Mouse (Mus musculus) fat pad, adult 2 months (tissue): ENCODE results near the gene Trpm3.
"Not testable (repeated sequence)": the region's sequence is repeated elsewhere in the genome, so short reads cannot be mapped to it uniquely, and the experiment has no call there.

Experiments used
- DNase-seq: peaks from one replicate; pipeline ENCODE4 v3.0.0-alpha.2; 2011; ENCODE audit warnings: low read depth, low spot score; ENCODE audit errors: extremely low read depth

Trpm3 gene

GRCm38 (mm10) chr19:23023316-23023960 is 884.6 kb downstream of the Trpm3 start:
- DNase-seq = no peak

DNA sequence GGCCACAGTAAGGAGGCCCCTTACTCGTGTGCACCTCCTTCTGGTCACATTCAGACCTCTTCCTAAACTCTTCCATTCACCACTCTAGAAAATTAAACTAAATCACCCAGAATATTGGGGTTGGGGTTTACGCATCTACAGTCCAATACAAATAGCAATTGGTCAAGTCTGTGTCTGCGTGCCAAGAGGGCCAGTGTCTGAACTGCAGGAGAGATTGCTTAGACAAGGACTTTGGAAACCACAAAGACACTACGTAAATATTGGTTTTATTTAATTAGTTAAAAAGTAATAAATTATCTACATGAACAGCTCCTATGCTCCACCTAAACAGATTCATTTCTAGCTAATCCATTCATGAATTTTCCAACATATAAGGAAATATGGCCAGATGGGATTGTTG is 886.0 kb downstream of the Trpm3 start:
- no peak for DNase-seq

GRCm38 (mm10) chr19:23026427-23026826 is 887.6 kb downstream of the Trpm3 start:
- no peak for DNase-seq

- peak; percentile 36 for DNase-seq
These were observed 889.4 kb downstream of the Trpm3 start for GRCm38 (mm10) chr19:23028283-23028682.

DNA sequence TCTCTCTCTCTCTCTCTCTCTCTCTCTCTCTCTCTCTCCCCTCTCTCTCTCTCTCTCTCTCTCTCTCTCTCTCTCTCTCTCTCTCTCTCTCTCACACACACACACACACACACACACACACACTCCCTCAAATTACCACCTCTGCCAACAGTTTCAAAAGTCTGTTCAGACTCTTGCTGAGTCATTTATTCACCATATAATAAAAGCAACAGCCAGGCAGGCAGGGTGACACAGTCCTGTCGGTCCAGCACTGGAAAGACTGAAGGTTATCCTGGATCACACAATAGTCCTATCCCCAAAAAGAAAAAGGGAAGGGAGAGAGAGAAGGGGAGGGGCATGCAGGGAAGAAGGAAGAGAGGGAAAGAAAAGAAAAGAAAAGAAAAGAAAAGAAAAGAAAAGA is 894.5 kb downstream of the Trpm3 start:
- DNase-seq = not testable (repeated sequence)

- DNase-seq = no peak
These were observed 895.3 kb downstream of the Trpm3 start for GRCm38 (mm10) chr19:23034117-23034516.

GRCm38 (mm10) chr19:23034933-23035332 is 896.1 kb downstream of the Trpm3 start:
- DNase-seq = no peak

DNA sequence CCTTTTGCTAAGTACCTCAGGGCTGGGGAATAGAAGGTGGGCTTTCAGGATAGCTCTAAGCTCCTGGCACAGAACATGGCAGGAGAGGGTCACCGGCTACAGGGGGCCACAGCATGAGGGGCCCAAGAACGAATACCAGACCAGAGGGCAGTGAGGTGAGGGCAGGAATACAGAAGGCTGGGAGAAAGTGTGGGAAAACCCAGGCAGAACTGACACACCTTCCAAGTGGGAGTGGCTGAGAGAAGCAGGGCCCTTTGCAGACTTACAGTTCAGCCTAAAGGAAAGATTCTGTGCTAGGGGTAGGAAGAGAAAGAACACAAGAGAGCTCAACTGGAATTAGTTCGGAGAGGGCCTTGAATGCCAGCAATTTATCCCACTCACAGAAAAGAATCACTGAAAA is 896.9 kb downstream of the Trpm3 start:
- no peak for DNase-seq

DNA sequence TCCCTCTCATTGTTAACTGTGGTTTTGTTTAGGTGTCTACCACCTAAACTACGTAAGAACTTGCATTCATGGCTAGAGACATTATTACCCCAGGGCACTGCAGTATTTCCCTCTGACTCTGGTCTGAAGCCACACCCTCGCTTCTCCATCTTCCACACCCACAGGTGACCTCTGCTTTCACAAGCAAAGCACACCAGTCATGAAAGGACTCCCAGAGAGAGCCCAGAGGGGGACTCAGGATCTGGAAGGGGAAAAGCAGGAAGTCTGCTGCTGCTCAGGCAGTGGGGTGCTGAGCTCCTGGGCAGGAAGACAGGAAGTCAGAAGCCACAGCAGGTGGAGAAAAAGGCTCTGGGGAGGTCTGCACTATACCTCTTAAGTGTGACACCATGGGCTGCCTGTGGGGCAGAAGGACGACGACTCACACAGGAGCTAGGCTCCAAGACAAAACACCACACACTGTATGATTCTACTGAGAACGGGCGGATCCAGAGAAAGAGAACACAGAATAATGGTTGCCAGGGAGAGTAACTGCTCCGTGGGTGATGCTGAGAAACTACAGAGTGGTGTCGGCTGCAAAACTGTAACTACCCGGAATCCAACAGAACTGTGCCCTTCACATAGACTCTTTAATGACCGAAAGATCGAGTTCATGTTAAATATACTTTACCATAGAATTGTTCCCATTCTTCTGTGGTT is 898.1 kb downstream of the Trpm3 start:
- DNase-seq = no peak

DNA sequence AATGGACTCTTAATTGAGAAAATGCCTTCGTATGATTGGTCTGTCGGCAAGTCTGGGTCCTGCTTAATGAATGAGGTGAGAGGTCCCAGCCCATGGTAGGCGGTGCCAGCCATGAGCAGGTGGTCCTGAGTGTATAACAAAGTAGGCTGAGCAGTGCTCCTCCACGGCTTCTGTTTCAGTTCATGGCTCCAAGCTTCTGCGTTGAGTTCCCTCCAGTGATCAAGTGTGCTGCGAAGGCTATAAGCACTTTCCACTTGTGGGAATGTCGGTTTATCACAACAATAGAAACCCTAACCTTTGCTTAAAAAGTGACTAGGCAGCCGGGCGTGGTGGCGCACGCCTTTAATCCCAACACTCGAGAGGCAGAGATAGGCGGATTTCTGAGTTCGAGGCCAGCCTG is 898.7 kb downstream of the Trpm3 start:
- DNase-seq = no peak

- DNase-seq = no peak
These were observed 899.5 kb downstream of the Trpm3 start for GRCm38 (mm10) chr19:23038321-23038720.

DNA sequence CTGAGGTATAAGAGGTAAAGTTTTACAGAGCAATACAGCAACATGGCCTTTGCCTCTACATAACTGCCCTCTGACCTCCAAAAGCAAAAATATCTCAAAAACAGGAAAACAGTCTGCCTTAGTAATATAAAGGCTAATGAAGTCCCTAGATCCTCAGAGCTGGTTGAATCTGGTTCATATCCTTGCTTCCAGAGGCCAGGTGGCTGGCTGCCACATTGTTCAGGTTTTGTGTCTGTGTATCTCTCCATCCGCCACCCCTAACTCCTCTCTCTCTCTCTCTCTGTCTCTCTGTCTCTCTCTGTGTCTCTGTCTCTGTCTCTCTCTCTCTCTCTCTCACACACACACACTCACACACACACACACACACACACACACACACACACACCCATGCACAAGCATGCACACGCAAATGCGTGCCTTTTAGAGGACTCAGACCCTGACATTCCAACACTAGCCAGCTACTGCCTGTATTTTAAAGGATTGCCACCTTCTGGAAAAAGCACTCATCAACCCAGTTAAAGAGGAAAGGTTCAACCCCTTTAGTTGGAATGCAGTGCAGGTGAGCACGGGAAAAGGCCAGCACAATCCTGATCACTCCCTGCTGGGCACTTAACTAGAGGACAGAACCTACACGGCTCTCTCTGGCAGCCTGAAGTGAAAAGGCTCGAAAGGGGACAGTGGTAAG is 902.8 kb downstream of the Trpm3 start:
- DNase-seq = no peak

DNA sequence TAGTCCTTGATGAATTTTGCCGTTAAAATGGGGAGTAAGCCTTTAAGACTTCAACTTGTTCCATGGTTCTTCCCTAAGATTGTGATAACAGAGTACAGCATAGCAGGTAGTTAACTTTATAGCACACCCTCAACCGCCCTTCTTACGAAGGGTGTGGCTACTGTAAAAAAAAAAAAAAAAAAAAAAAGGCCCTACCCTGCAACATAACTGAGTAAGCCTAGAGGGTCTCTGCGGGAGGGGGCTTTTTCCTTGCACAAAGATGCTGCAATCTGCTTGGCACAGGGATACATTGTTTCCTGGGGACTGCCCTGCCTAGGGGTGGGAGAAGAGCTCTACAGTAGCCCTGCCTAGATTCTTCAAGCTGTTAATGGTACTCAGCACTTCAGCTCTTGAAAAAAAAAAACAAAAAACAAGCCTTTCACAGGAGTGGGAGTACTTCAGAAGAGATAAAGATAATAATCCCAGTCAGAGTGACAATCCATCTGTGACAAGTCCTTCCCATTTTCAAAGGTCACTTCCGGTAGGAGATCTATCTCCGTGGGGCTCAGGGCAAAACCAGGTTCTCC is 903.4 kb downstream of the Trpm3 start:
- DNase-seq = no peak

- DNase-seq = no peak
These were observed 904.9 kb downstream of the Trpm3 start for GRCm38 (mm10) chr19:23043699-23044098.
